Mouse (Mus musculus) kidney, postnatal 25 days (tissue): ENCODE results near the gene Mtap.

ENCODE experiments used
- DNase-seq, 2 experiments: peaks; one replicate each; pipeline ENCODE4 v3.0.0; 2021; ENCODE audit warnings: mixed read lengths in 2 of 2

Mtap gene

DNA sequence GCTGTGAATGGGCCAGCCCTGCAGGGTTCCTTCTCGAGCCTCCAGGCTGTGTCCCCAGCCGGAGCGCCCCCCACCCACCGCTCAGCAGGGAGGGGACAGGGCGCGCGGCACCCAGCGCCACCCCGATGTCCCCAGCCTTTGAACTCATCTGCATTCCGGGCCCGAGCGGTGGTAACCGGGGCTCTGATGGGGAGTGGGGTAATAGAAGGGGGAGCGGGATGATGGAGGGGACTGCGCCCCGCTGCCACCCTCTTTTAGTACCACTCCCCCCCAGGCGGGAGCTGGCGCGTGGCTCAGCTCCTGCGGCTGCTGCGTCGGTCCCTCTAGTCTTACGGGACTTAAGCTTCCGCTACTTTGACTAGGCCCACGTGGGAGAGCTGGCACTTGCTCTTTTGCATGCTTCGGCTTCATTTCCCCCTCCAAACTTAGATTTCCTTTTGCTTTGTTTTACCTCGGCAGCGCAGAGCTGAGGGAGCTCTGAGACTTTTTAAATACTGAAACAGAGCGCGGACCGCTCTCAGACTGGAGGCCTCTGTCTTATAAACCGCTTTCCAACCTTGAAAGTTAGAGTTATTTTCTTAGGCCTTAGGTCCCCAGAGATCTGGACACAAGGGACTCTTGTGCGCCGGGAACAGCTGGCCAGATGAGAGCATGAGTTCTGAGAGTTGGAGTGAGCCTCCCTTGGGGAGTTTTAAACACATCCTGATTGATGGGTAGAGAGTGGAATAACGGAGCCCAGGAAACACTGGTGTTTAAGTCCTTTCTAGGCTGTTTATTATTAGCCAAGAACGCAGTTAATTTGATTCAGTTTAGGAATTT lies 829 bp downstream of the Mtap start:
- peak; percentile 60 to 66 for DNase-seq

DNA sequence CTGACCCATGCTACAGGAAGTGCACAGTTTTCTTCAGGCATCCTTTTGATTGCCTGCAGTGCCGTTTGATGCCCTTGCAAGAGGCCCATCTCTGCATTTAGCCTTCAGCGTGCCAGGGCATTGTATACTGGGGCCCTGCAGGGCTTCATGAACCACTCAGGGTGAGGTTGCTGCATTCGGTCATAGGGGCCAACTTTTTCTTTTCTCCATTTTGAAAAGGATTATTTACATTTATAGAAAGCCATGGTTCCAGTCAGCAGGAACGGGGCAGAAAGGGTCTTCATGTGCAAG lies 1.4 kb downstream of the Mtap start:
- DNase-seq: no peak

DNA sequence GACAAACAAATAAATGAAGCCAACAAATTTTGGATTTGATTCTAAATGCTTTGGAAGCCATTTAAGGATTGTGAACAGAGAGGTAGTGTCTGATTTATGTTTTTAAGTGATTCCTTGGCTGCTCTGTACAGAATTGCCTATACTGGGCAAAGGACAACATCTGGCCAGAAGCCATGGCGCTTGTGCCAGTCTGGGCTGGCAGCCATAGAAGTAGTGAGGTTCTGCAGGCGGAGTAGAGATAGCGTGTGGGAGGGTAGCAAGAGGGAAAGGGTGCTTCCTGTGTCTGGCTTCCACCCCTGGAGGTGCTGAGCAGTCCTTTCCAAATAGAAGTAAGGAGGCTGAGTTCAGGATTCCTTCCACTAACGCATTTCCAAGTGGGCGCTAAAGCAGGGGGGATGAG lies 3.9 kb downstream of the Mtap start:
- peak; percentile 50 to 61 for DNase-seq

DNA sequence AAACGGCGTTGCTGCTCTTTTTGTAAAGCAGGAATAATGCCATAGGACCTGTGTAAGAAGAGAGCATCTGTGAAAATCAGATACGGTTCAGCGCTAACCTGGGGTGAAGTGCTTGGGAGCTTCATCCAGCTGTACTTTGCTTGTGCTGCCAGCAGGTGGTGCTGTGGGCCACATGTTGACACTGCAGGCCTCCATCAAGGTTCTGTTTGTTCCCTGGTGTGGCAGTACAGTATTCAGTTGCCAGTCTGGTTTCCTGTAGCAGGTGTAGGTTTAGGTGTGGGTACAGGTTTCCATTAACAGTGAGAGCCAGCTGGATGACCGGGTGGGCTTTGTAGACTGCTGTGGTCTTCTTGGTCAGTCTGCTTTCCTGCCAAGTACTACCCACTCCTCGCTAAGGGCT lies 8.5 kb downstream of the Mtap start:
- DNase-seq: peak; percentile 70 to 78

DNA sequence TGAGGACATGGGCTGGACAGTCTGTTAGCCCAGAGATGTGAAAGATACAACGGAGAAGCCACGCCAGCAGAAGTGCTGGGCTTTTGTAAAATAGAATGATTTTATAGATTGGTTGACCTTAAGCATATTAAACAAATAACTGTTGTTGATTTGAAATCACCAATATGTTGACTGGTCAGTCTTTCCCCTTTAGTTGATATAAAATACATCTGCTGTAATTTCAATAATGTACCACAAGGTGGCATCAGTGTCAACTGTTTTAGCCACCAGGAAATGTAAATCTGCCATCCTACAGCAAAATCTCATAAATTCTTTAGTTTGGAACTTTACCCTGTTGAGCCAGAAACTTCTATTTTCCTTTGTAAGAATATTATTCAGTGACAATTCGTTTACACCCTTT lies 9.4 kb downstream of the Mtap start:
- no peak for DNase-seq

DNA sequence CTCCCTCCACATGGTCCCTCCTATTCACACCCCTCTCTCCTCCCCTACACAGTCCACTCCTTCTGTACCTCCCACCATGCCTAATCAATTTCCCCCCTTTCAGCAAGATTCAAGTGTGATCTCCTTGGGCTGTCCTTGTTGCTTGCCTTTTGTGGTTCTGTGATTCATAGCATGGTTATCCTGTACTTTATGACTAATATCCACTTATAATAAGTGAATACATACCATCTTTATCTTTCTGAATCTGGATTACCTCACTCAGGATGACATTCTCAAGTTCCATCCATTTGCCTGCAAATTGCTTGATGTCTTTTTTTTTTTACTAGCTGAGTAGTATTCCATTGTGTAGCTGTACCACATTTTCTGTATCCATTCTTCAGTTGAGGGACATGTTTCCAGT lies 12.3 kb downstream of the Mtap start:
- no peak for DNase-seq

DNA sequence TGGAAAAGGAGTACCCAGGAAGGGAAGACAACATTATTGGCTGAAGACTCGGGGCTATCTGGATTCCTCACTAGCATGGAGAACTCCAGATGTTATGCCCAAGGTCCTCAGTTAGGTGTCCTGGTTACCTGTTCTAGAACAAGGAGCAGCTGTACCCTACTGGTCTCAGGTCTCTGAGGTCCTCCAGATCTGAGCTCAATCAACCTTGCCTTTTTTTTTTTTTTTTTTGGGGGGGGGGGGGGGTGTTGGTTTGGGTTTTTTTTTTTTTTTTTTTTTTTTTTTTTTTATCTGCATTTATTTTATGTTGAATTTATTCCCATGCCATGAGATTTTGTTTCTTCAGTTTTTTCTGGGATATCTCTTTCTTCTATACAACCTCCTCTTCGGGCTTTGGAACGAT lies 24.5 kb downstream of the Mtap start:
- DNase-seq: no peak

DNA sequence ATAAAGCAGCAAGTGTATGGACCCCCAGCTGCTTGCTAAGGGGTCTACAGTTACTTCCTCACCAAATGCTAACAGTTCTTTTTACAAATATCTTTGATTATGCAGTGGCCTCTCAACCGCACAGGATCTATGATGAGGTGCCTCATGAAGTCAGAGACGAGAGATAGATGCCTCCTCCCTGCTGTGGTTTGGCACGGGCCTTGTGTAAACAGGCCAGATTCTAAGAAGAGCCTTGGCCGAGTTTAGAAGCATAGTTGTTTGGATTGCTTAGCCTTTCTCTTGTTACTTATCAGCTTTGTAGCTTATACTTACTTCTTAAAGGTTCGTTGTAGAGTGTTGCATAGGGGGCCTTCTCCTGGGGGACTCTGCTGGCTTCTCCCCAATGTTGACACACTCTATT lies 25.6 kb downstream of the Mtap start:
- no peak for DNase-seq

DNA sequence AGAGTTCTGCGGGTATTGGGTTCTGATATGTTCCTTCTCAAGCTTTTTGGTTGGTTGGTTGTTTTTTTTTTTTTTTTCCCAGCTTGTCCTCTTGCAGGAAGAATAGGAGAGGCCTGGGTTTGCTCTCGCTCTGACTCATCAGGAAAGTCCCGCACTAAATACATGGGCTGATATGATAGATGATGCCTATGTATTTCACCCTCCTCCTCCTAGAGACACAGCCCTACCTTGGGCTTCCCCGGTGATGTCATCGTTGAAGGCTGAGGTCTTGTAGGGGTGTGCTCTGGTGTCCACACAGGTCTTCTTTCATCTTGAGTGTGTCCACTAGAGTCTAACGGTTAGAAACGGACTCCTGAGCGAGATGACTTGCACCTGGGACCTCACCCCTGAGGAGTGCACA lies 26.7 kb downstream of the Mtap start:
- no peak for DNase-seq

DNA sequence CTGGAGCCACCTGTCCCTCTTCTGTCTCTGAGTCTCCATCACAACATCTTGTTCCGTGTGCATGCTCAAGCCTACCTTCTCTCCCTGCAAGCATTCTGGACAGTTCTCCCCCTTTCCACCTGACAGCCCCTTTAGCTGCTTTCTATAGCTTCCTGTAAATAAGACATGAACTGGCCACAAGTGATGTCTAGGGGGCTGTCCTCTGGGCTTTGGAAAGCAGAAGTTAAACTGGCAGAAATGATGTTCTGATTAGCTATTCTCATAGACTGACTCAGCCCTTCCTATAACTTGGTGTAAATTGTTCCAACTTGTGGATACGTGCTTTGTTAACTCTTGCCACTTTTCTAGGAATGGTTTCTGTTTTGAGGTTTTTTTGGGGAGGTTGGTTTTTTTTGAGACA lies 27.8 kb downstream of the Mtap start:
- DNase-seq: no peak

DNA sequence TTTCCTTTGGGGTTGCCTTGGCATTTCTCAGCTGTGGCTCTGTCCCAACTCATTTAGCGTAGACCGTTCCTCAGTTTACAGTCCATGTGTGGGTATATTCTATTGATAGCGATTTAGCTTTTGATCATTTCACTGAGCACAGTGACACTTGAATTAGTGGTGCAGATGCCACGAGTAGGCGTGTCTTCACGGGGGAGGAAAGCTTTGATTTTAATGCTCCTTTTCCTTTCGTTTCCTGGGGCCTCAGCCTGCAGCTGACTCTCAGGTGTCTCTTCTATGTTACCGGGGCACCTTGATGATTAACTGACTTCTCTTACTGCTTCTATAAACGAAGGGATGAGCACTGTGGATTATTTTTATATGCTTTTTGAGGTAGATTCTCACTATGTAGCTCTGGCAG lies 32.0 kb downstream of the Mtap start:
- DNase-seq: no peak

DNA sequence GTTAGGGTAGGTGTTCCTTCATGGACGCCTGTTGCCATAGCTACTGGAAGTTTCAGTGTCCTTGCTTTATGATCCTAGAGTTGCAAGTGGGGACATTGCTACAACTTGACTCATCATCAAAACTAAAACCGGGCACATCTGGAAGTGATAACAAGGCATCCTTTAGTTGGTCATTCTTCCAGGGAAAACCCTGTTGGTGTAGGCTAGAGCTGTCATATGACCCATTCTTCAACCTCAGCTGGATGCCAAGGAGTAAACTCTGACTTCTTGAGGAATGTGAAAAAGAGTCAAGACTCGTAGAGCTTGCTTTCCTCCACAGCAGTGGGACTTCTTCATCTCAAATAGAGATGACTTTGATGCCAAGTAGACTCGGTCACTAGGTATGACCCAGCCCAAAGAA lies 32.8 kb downstream of the Mtap start:
- no peak for DNase-seq

DNA sequence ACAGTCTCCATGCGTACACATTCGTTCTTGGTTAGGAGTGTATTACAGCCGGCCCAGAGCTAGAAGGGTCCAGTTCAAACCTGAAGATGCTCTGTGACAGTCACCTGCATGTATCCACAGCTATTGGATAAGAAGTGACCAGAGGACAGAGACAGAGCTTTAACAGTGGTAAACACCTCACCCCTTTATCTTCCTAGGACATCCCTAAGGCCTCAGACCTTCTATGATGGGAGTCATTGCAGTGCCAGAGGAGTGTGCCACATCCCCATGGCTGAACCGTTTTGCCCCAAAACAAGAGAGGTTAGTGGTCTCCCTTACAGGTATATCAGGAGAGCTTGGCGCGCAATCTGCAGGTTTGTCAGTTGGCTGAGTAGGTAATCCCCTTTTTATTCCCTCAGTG lies 34.0 kb downstream of the Mtap start:
- DNase-seq: no peak

DNA sequence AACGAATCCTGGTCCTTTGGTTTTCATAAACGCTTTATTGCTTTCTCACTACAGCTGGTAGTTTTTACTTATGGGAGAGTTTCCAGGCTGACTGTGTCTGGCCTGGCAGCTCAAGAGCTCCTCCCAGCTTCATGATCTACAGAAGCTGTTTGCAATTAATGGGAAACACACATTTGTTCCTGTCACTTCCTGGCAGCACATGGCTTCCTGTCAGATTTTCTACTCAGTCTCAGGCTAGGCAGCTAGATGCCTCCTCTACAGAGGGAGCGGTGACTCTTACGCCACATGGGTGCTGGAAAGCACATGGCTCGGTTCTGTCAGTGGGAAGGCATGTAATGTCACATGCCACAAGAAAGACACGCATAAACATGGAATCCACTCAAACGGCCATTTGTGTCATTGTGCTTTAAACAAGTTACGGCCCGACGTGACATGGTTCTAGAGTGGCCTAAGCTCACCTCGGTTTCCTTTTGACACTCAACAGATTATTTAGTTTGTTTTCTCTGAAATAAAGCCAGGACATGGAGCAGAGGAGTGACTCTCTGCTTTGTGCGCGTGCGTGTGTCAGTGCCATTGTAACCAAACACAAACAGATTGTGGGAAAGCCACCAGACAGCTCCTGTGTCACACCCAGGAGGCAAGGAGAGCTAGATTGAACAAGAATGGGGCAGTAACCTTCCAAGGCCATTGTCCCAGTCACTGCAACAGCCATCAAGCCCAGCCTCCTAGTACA lies 36.1 kb downstream of the Mtap start:
- no peak for DNase-seq

DNA sequence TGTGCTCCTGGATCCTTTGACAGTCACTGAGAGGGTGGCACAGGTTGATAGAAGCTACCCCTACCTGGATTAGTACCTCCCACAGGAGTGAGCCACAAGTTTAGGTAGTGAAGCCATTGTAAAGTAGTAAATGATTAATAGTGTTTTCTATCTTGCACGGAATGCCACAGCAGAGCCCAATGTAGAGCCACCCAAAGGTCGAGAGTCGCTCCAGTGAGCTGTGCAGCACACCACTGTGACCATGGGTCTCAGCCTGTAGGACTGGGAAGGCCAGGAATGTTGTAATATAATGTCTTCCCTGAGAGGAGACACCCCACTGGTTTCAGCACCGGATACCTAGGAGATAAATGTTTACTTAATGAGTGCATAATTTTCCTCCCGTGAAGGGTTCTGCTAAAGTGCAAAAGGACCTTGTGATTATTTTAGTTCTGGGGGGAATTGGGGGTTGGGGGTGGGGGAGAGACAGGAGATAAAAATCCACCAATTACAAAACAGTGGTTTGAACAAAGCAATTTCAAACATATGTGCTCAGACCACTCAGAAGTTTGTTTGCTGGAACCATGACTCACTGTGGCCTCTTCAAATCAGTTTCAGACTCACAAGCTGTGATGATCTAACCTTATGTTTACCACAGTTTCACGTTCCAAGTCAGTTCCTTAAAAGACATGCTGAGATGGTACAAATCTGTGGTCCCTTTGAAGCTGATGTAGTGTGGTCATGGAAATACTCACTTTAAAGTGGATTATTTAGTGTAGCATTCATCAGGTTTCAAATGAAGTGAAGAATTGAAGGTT lies 40.8 kb downstream of the Mtap start:
- peak in 1 of 2 experiments; percentile 47 for DNase-seq

DNA sequence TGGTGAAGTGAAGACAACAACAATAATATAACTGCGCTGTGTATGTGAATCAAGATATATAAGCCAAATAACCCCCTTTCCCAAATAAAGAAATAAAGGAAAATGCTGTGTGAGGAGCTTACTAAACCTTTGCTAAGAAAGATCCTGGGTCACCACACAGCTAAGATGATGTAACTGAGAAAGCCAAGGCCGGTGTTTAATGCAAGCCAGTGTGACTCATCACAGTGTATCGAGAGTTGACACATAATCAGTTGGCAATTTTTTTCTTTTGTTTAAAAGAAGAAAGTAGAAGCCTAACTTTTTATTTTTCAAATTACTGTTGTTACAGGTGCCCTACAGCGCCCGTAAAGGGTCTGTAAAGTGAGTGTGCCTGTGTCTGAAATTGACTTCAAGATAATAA lies 43.2 kb downstream of the Mtap start:
- no peak for DNase-seq

DNA sequence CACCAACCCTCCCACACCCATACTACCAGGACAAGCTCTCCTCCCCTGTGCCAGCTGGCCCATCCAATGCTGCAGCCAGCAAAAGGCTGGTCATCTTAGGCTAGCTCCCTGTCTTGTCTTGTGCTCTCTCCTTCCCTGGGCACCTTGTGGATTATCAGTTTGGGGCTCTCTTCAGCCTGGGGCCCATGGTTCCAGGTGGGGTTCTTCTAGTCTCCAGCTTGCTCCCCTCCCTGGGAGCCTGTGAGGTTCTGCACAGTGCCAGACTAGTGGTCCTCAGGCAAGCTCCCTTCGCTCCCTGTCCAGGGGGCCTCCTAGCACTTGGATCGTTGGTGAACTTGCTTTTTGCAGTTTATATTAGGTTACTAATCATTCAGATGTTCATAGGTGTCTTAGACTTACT lies 44.7 kb downstream of the Mtap start:
- DNase-seq: no peak

DNA sequence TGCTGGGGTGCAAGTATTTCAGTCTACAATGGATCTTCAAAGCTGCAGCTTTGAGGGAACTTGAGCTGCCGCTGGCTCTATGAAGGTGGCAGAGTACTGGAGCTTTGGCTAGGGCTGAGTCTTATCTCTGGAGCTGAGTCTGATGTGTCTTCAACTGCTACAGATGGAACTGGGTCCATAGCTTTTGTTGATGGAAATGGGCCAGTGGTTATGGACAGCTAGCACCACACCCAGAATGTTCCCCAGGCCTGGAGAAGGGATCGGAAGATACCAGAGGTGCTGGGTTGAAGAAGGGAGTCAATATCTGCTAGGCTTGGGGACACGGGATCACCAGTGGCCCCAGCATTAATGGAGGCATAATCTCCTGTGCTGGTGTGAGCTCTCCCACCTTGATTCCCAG lies 45.6 kb downstream of the Mtap start:
- DNase-seq: no peak

DNA sequence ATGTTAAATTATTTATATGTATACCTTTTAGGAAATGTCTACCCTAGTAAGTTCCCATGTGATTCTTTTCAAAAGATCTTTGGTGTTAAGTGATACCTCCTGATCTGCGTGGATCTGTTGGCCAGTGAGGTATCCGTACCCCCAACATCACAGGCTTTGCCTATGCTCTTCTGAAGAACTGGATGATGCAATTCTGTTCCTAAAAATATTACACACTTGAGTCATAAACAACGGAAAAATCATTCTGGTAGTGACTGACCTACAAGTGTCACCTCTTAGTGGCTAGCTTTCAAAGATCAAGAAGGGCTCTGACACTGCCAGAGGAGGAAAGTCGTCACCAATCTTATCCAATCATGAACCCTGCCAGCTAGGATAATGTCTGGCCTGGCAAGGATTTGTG lies 58.6 kb downstream of the Mtap start:
- DNase-seq: no peak

DNA sequence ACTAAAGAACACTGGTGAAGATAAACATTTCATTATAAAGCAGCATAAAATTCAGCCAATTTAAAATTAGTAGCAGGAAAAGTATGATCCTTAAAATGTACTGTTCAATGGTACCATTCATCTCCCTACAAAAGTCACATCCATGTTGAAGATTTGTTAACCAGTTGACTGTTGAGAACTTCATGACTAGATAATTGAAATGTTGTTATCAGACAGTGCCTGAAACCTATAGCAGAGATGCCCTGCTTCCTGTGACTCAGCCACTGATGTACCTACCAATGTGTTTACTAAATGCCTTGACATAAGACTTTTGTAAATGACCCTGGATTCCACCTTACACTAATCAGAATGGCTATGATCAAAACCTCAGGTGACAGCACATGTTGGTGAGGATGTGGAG lies 60.2 kb downstream of the Mtap start:
- no peak for DNase-seq

DNA sequence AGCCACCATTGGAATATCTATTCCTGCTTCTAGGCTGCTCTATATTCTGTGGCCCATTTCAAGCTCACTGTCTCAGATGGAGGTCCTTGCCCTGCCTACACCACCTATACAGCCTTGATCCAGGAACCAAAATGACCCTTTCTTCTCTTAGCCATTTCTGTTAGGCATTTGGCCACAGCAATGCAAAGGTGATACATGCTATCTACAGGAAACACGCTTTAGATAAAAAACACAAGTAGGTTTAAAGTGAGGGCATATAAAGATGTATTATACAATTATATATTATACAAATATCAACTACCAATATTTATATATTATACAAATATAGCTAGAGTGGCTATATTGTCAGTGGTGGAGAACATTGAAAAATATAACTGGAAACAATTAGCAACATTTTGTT lies 63.9 kb downstream of the Mtap start:
- no peak for DNase-seq

DNA sequence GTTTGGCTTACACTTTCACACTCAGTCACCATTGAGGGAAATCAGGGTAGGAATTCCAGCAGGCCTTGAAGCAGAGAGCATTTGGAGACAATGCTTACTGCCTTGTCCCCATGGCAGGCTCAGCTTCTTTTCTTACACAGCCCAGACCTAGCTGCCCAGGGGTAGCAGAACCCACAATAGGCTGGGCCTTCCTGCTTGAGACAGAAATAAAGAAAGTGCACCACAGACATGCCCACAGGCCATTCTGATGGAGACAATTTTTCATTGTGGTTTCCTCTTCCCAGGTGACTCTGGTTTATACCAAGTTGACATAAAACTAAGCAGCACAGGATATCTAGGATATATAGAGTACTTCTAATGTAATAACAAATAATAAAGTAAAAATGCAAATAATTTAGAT lies 72.4 kb downstream of the Mtap start:
- DNase-seq: no peak

DNA sequence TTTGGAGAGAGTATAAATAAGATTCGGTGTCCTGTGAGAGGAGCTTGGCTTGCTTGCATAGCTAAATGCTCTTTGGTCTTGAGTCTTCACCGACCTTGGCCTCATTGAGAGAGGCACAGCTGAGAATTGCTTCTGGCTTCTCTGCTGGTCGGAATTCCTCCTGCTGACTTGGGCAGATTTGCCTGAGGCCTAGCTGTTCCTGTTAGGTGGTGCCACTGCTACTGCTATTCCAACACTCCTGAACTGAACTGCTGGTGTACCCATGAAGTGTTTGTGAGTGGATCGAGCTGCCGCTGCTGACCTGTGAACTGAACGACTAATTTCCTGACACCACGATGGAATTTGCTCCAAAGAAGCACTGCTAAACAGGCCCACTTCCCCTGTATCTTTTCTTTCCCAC lies 73.4 kb downstream of the Mtap start:
- no peak for DNase-seq

DNA sequence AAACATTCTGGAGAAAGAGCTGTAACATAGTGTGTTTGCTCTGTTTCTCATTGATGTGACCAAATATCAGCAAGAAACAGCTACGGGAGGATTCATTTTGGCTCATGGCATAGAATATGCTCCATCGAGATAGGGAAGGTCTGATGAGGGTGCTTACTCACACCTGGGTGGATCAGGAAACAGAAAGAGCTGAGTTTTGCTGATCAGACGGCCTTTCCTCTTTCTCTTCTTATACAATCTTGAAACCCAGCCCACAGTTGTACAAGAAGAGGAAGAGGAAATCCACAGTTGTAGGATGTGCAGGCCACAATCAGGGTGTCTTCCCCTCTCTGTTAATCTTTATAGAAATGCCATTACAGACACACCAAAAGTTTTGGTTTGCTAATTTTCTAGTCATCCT lies 75.3 kb downstream of the Mtap start:
- no peak for DNase-seq
